Mouse (Mus musculus) frontal cortex, postnatal 25 days (tissue): ENCODE data around the gene Wdr18.

ENCODE experiments used
- DNase-seq, 2 experiments: peaks; one replicate each; pipeline ENCODE4 v3.0.0; 2022; ENCODE audit warnings: low spot score in 2 of 2

The Wdr18 gene

DNA sequence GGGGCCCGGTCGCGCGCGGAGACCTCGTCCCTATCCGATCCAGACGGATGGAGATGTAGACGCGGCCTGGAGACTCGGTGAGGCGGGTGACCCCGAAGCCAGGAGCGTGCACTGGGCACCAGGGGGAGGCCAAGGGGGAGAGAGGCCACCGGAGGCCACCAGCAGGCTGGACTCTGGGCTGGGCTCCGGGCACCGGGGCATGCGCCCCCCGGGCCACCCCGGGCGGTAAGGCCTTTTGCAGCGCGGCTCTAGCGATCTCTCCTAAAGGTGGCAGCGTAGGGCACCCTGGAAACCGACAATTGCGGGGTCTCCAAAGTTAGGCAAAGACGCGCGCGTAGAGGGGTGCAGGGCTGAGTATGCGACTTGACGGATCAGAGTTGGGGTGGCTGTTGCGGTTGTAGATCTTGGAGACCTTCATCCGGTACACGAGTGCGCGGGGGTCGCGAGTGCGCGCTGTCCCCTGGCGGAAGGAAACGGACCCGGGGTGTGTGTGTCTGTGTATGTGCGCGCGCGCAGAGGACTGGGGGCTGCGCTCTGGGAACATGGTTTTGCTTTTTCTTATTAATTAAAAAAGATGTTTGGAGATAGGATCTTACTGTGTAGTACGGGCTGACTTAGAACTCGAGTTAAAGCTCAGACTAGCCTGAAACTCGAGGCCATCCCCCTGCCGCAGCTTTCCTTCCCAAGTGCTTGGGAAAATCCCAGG lies 32.5 kb upstream of the Wdr18 start:
- DNase-seq = no peak

DNA sequence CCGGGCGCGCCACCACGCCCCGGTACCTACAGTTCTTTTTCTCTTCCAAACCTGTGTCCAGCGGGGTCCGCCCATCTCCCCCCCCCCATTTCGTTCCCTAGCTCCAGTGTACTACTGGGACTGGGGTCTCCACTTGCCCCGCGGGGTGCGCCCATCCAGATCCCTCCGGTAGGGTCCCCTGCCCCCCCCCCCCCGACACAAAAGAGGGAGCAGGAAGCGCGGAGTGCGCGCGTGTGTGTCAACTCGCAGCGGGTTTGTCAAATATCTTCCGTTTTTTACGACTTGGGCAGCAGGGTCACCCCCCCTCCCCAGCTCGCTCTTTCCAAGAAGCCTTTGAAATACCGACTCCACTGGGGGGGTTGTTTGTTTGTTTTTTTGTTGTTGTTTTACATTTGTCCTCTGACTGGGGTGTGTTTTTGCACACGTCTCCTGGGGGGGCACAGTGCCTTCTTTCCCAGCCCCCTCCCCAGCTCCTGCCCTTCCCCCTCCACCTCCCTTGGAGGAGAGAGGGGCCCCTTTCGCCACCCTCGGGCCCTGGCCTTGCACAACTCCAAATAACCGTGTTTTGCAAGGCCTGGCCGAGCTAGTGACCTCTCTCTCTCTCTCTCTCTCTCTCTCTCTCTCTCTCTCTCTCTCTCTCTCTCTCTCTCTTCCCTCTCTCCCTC lies 31.8 kb upstream of the Wdr18 start:
- no peak for DNase-seq

DNA sequence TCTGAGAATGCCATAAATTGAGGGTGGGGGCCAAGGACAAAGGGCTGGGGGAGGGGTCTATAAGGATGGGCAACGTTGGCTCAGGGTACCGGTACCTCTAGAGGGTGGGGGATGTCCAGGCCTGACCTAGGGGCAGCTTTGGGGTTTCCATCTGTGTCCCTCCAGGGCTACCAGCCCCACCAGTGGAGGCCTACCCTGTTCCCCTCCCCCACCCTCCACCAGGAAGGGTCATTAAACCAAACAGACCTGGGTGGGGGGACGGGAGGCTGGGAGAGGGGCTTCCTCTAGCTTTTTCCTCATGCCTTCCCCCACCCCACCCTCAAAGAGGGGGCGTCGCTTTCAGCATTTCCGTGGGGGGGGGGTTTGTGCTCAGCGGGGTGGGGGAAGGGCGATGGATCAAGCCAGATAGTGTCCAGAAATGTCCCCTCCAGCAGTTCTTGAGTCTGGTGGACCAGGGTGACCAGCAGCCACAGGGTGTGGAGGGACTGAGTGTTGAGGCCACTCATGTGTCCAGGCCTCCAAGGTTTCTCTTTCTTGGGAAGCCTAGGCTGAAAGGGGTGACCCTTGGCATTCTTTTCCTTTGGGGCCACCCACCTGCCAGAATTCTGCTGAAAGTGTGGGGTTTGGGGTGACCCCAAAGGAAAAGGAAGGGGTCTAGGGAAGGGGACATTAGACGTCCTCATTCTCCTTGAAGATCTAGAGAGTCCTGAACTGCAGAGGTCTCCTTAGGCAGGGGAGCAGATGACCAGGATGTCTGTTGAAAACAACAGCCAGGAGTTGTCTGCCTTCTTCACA lies 30.8 kb upstream of the Wdr18 start:
- DNase-seq = no peak

DNA sequence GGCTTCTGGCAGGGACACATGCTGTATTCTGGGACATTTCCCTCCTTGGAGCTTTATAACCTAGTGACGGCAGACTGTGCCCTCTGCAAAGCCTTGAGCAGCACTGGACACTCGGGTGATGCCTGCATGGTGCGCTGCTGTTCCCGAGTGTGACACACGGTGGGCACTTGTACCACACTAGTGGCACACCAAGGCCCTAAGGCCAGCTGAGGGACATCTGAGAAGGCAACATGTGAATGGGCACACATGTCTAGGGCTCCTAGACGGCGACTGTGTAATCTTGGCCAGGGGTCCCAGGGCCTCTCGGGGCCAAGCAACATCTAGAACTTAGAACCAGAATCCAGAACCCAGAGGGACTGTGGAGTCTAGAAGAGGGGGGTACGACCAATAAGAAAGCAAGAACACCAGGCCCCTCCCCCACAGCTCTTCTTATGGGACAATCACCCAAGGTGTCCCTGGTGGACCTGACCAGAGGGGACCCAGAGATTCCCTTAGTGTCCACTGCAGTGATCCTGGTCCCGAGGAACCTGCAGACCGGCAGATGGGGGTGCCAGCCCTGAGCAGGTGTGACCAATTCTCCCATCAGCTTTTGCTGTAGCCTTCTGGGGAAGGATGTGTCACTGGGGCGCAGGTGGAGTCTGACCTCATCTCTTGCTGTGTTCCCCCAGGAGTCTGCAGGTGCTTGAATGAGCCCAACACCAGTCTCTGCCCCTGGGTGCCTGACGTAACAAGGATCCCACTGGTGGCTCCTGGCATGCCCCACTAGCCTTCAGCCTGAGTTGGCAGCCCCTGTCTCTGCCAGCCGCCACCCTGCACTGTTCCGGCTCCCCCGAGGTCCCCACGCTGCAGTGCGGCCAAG lies 29.8 kb upstream of the Wdr18 start:
- DNase-seq = no peak

DNA sequence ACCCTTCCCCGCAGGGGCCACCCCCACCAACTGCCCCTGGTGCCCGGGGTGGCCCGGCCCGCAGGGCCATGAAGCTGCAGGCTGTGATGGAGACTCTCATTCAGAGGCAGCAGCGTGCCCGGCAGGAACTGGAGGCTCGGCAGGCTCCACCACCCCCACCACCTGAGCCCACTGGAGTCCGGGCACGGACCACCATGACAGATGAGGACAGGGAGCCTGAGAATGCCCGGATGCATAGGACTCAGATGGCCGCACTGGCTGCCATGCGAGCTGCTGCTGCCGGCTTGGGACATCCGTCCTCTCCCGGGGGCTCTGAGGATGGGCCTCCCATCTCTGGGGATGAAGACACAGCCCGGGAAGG lies 29.1 kb upstream of the Wdr18 start:
- no peak for DNase-seq

DNA sequence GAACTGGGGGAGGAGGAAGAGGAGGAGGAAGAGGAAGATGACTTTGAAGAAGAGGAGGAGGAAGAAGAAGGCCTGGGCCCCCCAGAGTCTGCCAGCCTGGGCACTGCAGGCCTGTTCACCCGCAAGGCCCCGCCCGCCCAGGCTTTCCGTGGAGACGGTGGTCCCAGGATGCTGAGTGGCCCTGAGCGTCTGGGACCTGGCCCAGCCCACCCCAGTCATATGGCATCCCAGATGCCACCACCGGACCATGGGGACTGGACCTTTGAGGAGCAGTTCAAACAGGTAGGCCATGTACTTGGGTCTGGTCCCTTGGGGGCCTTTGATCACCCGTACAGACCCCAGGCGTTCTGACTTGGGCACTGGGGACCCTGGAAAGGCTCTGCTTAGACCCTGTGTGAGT lies 28.2 kb upstream of the Wdr18 start:
- DNase-seq = no peak

DNA sequence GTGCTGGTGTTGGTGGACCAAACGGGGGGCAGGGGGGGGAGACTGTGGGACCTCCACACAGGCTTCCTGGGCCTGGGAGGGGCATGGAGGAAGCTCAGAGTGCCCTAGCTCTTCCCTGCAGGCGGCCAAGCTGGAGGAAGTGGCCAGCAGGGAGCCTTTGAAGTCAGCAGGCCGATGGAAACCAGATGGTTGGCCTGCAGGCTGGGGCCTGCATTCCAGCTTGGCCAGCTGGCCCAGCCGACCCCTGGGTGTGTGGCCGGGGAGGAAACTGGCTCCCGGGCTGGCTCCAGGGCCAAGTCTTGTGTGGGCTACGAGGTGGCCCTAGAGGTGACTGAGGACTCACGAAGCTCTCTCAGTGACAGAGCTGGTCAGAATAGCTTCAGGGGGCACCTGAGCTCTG lies 27.2 kb upstream of the Wdr18 start:
- no peak for DNase-seq

DNA sequence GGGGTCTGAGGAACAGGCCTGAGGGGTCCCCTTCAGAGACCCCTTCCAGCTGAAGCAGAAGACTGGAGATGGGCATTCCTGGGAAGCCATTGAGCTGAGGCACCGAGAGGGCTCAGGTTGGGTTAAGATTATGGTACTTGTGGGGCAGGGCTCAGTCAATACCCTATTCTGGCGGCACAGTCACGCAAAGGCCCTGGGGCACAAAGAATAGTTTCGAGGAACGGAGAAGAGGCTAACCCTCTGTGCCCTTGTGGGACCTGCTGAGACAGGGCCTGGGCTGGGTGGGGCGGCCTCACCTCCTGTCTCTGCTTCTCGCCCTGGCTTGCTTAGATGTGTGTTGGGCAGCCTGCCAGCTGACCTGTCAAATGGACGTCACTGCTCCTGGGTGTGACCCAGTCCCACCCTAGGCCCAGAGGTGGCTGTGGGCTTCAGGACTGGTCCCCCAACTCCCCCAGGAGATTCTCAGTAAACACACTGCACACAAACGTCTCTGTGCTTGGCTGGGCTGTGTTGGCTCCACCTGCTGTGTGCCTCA lies 26.7 kb upstream of the Wdr18 start:
- no peak for DNase-seq

DNA sequence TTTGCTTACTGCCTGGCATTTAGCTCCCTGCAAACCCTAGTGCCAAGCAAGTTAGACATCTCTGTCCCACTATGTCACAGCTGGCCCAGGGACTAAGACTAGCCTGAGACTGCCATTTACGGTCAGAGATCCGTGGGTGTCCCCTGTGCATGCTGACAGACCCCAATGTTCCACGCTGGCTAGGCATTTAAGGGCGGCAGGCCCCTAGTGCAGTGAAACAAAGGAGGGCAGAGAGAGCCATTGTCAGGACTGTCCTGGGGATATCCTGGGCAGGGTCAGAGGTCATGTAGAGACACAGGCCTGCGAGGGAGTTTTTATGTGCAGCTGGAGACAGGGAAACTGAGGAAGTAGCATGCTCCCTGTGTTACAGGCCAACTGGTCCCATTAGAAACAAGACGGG lies 26.1 kb upstream of the Wdr18 start:
- no peak for DNase-seq

DNA sequence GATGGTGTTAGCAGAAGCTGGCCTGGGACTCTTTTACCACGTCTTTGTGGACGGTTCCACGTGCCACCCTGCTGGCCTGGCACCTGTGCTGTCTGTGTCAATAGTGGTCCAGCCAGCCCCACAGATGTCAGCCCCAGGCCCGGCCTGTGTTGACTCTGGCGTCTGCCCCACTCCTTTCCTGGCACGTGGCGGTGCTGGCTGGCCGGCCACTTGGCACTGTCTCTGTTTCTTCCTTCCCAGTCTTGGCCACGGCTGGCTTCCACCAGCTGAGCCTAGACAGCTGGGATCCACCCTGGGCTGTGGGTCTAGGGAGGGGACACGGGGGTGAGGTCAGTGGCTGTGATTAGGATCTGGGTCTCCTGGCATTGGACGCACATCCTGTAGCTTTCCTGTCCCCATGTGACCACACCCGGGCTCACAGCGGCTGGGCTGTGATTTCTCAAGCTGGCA lies 25.7 kb upstream of the Wdr18 start:
- DNase-seq = no peak

DNA sequence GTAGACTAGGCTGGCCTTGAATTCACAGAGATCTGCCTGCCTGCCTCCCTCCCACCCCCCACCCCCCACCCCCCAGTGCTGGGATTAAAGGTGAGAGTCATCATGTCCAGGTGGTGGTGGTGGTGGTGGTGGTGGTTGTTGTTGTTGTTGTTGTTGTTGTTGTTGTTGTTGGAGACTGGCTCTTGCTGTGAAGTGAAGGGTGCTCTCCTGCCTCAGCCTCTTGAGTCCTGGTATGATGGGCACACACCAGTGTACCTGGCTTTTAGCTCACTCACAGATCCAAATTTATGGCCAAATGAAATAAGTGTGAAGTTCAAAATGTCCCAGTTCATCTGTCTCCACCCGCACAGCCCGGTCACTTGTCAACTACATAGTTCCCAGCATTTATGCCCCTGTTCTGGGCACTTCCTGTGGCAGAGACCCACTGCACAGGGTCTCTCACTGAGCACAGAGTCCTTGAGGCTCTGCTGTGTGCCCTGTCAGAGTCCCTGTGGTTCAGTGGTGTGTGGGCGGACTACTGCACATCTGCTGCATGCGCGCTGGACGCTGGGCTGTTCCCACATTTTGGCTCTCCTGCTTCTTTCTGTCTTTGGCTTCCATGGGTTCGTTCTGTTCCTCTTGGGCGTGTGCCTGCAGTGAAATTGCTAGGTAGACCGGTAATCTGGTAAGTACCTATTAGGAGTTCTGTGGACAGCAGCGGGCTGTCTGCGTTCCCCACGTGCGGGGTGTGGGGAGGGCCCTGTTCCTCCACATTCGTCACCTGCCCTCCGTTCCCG lies 25.0 kb upstream of the Wdr18 start:
- DNase-seq = no peak

DNA sequence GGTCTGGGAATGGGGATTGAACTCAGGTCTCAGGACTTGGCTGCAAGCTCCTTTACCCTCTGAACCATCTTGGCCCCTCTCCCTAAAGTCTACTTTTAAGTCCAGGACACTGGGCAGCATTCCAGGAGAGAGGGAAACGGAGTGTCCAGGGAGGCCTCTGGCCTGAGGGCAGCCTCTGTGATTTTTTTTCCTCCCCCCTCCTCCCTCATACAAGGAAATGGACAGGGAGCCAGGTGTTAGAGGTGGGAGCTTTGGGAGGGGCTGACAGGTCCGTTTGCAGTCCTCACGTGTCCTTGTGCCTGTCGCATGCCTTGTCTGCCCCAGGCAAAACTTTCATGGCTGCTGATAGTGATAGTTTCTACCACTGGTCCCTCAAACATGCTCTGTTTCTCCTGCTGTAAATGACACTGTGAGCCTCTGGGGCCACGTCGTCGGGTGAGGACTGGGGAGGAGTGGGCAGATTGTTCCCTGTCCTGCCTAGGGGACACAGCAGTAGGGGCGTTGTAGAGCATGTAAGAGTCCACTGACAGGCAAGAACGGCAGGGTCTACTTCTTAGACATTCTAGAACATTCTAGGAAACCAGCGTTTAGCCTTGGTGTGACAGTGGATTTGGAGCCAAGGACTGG lies 23.6 kb upstream of the Wdr18 start:
- no peak for DNase-seq

DNA sequence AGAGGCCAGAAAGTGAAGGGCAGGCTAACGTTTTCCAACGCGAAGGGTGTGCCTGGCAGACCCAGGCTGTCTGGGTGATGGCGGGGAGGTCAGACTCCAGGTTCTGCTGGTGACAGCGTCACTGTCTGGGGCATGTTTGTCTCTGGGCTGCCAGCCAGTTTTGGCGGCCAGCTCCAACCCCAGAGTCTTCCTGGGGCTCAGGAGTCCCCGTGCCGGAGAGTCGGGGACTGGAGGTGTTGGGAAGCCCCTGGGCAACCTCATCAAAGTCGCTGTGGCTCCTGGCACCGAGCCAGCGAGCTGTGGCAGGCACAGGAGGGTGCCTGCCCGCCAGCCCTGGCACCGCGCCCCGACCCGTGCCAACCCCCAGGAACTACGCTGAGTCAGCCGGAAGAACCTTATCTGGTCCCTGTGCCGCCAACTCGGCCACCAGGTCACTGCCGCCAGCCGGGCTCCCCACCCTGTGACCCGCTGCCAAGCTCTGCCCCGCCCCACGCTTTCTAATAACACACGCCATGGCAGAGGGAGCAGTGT lies 23.0 kb upstream of the Wdr18 start:
- no peak for DNase-seq

DNA sequence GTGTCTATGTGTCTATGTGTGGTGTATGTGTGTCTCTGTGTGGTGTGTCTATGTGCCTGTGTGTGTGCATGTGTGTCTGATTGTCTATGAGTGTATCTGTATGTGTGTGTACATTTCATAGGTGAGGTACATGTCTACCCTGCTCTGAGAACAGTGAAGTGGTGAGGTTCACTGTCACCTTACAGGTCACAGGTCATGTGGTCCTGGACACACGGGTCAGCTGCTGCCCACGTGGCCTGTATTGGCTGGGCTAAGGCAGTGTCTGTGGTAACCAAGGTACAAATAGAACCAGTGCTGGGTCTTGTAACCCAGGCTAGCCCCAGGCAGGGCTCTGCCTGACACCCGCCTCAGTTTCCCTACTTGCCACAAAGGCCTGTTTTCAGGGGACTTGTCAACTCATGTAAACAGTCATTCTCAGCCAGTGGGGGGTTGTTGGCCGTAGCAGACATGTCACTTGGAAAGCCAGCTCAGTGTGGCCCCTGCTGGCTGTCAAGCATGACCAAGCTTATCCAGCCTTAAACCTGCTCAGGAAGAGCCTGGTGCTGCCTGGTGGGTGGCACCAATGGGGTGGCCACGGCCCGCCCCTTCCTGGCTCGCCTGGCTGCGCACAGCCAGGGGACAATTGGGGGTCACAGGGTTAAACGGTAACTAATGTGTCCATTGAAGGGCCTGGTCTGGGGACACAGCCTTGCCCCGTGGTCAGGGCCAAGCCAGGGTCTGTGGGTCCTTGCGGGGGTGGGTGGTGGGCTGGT lies 22.0 kb upstream of the Wdr18 start:
- no peak for DNase-seq

DNA sequence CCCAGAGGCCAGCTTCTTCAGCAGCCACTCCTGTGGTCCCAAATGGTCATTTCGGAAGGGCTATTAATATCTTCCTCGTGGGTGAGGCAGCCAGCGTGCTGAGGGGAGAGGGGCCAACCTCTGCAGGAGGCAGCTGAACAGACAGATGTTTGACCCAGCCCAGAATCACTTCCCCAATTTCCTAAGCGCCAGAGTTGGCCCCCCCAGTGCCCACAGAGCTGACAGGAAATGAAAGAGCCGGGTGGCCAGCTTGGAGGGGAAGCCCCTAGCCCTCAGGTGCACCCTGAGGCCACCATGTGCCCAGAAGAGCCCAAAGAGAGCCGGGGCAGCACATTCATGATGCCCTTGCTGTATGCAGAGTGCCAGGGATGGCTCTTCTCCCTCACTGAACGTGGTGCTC lies 19.2 kb upstream of the Wdr18 start:
- DNase-seq = no peak

DNA sequence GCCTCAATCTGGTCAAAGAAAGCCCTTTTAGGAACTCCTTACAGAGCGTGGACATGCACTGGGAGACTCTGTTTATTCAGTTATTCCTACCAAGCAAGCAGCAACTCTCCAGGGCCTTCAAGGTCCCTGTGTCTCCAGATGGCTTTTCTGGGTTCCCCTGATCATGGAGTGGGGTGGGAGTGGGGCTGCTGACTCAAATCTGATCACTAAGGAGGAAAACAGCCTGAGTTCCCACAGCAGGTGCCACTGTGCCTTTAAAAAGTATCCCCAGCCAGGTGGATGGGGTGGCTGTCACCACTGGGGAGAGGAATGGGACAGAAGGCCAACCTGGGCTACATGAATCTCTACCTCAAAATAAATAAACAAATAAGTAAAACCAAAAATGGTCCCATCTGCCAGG lies 17.0 kb upstream of the Wdr18 start:
- no peak for DNase-seq

DNA sequence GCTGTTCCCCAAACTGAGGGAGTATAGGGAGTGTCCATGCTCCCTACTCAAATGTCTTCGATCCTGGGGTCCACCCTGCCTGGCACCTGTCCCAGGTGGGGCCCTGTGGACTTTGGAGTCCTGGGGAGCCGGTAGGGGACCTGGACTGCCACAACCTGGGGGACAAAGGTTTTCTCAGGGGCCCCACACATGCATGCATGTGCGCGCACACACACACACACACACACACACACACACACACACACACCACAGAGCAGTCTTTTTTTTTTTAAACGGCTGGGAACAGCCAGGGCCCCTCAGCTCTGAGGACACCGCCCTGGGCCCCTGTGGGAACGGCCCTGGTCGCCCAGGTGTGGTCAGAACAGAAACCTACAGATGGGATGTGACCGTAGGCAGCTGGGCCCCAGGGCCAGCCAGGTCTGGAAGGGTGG lies 16.5 kb upstream of the Wdr18 start:
- DNase-seq = no peak

DNA sequence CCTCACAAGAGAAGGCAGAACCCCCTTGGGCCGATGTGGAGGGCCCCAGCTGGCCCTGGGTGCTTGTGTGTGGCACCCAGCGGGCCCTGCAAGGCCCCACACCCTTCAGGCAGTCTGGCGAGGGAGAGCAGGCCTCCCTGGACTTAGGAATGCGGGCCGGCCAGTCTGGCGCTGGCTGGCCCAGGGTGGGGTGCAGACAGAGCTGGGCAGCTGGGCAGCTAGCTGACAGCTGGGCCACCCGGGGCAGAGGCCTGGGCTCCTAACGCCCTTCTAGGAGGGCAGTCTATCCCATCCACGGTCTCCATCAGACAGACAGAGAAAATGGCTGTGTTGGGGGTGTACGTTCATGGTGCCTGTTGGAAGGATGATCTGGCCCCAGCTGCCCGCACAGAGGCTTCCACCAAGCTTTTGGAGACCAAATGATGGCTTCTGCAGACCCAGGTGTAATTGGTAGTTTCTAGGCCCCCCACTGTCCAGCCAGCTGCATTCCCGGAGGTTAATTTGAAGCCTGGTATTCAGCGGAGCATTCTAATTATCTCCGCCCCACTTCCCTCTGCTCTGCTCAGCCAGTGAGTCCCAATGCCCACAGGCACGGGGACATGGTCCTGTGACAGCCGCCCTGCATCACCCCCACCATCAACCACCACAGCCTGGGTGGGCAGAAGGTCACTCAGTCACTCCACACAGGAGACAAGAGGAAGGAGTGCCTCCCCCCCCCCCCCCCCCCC lies 14.3 kb upstream of the Wdr18 start:
- no peak for DNase-seq
